Mouse (Mus musculus) forebrain, embryonic 11.5 days (tissue): ENCODE data around the gene Ccn1. TPM values are rescaled to one million over a fixed set of nuclear protein-coding genes. Genes with fewer than 3 reads are reported as not detected.

Source experiments
- ATAC-seq: fragments of 200-750 bp; cut with Nextera tagmentation; replicated peaks from 2 replicates; pipeline ENCODE4 v1.8.0; 2017; ENCODE audit warnings: moderate TSS enrichment; ENCODE audit not compliant: low FRiP score
- DNase-seq: peaks from one replicate; pipeline ENCODE4 v3.0.0-alpha.2; 2017; ENCODE audit warnings: low spot score
- H3K27ac ChIP-seq: fragments of 300-500 bp; sonication (generic); 2 replicates; pipeline ENCODE4 v1.5.1; 2014; ENCODE audit warnings: low read depth, low read length
- H3K27me3 ChIP-seq: fragments of 300-500 bp; sonication (generic); 2 replicates; pipeline ENCODE4 v1.6.1; 2014; ENCODE audit warnings: mild to moderate bottlenecking, low read length, mixed read lengths; ENCODE audit not compliant: control insufficient read depth, insufficient read depth
- H3K36me3 ChIP-seq: fragments of 300-500 bp; sonication (generic); 2 replicates; pipeline ENCODE4 v1.6.1; 2014; ENCODE audit warnings: mild to moderate bottlenecking, low read length, moderate library complexity, mixed read lengths; ENCODE audit not compliant: control insufficient read depth, insufficient read depth
- H3K4me1 ChIP-seq: fragments of 300-500 bp; sonication (generic); replicated peaks from 2 replicates; pipeline ENCODE4 v1.6.1; 2014; ENCODE audit warnings: low read length, mixed read lengths; ENCODE audit not compliant: control insufficient read depth, insufficient read depth
- H3K4me2 ChIP-seq: fragments of 300-500 bp; sonication (generic); 2 replicates; pipeline ENCODE4 v1.6.1; 2014; ENCODE audit warnings: low read depth, mild to moderate bottlenecking, low read length, moderate library complexity, mixed read lengths; ENCODE audit not compliant: severe bottlenecking
- H3K4me3 ChIP-seq: fragments of 300-500 bp; sonication (generic); 2 replicates; pipeline ENCODE4 v1.5.1; 2014; ENCODE audit warnings: low read depth, low read length
- H3K9ac ChIP-seq: fragments of 300-500 bp; sonication (generic); 2 replicates; pipeline ENCODE4 v1.6.1; 2014; ENCODE audit warnings: low read length
- H3K9me3 ChIP-seq: fragments of 300-500 bp; sonication (generic); 2 replicates; pipeline ENCODE4 v1.6.1; 2016; ENCODE audit warnings: low read length, mixed read lengths; ENCODE audit not compliant: control insufficient read depth
- WGBS: fragments of 180-500 bp; shearing (Covaris S2); extraction: QIAGEN DNeasy Blood & Tissue Kit; methylation state at CpG from one replicate; pipeline ENCODE4 v1.1.7; 2014; 5-methylcytosine and 5-hydroxymethylcytosine counted together
- polyA plus RNA-seq: library from polyadenylated mRNA; unstranded; fragments of >200 nt; fragmentation: Nextera tagmentation; extraction: Ambion mirVana; gene quantifications from 2 replicates; pipeline ENCODE4 v1.2.1, GENCODE M21; 2014

Gene Ccn1
- polyA plus RNA-seq, 1 experiment from 2014 or later: 36.7 TPM

- ATAC-seq: no peak
- H3K4me3 ChIP-seq: no peak overlapping the region
- H3K4me1 ChIP-seq: no peaks in the 10 kb centered on the region
- no peak for DNase-seq
- H3K9ac ChIP-seq: no peak overlapping the region
- WGBS: 77% methylated on average over 11 of the region's 11 CpGs
- H3K27ac ChIP-seq: no peak overlapping the region
- H3K4me2 ChIP-seq: no peak overlapping the region
- H3K9me3 ChIP-seq: no peaks in the 10 kb centered on the region; the same call in 1 of the 2 replicates
- H3K36me3 ChIP-seq: peaks cover 2% of the 10 kb centered on the region; the same call in 1 of the 2 replicates
- no peaks in the 10 kb centered on the region for H3K27me3 ChIP-seq
Observed at GRCm38 (mm10) chr3:145602410-145603206, 47.2 kb downstream of the Ccn1 start.

GRCm38 (mm10) chr3:145601345-145601744, 48.4 kb downstream of the Ccn1 start:
- Histone ChIP-seq H3K36me3 (peaks cover 2% of the 10 kb centered on the region; the same call in 1 of the 2 replicates), H3K27ac (no peak overlapping the region), H3K4me3 (no peak overlapping the region), H3K9me3 (no peaks in the 10 kb centered on the region; the same call in 1 of the 2 replicates), H3K4me2 (no peak overlapping the region), H3K9ac (no peak overlapping the region), H3K4me1 (no peaks in the 10 kb centered on the region), H3K27me3 (no peaks in the 10 kb centered on the region)
- ATAC-seq (no peak), DNase-seq (no peak)
- 87% methylated on average over 6 of the region's 6 CpGs for WGBS

GRCm38 (mm10) chr3:145600801-145601200, 49.0 kb downstream of the Ccn1 start:
- Histone ChIP-seq H3K27me3 (no peaks in the 10 kb centered on the region), H3K9me3 (no peaks in the 10 kb centered on the region; the same call in 1 of the 2 replicates), H3K27ac (no peak overlapping the region), H3K4me1 (no peaks in the 10 kb centered on the region), H3K4me3 (no peak overlapping the region), H3K9ac (no peak overlapping the region), H3K36me3 (peaks cover 2% of the 10 kb centered on the region; the same call in 1 of the 2 replicates), H3K4me2 (no peak overlapping the region)
- DNase-seq: no peak
- no peak for ATAC-seq
- WGBS: 93% methylated on average over 6 of the region's 6 CpGs

- H3K36me3 ChIP-seq: peaks cover 2% of the 10 kb centered on the region; the same call in 1 of the 2 replicates
- DNase-seq (no peak), ATAC-seq (no peak)
- no peak overlapping the region for H3K4me3 ChIP-seq
- no peak overlapping the region for H3K4me2 ChIP-seq
- WGBS: 94% methylated on average over 7 of the region's 7 CpGs
- no peaks in the 10 kb centered on the region; the same call in 1 of the 2 replicates for H3K9me3 ChIP-seq
- H3K9ac ChIP-seq: no peak overlapping the region
- no peak overlapping the region for H3K27ac ChIP-seq
- H3K4me1 ChIP-seq: no peaks in the 10 kb centered on the region
- no peaks in the 10 kb centered on the region for H3K27me3 ChIP-seq
Observed at GRCm38 (mm10) chr3:145599059-145599458, 50.7 kb downstream of the Ccn1 start.

Other genes starting within 250 kb of the Ccn1 start
- gene Znhit6, start 73.8 kb downstream of the Ccn1 start, polyA plus RNA-seq: 39.3 and 40.3 TPM in 2 replicates
- 71.2 and 84.3 TPM in 2 replicates for gene Ddah1, start 108.7 kb upstream of the Ccn1 start, polyA plus RNA-seq